Mouse (Mus musculus): ENCODE data around the gene Ppm1b.

Ppm1b gene

DNA sequence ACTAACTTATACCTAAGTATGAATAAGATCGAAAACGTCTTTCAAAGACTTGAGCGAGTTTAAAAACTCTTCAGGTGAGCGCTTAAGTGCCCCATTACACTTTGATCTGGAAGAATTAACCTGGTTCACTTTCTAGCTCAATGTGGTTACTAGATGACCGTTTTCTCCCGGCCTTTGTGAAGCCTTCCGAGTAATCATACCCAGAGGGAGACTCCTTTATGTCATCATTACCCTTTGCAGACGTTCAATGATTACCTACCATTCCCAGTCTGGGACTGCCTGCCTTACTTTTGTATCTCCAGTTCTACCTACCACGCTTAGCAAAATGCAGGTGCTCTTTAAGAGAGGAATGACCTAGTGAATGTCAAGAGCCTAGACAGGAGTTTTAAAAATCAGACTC lies at the start of gene Ppm1b:
Gene Ppm1b (plus strand): TSS at position 301 of the 400 bp plus-strand sequence.
- 32% methylated on average over 9 of the region's 9 CpGs for WGBS

DNA sequence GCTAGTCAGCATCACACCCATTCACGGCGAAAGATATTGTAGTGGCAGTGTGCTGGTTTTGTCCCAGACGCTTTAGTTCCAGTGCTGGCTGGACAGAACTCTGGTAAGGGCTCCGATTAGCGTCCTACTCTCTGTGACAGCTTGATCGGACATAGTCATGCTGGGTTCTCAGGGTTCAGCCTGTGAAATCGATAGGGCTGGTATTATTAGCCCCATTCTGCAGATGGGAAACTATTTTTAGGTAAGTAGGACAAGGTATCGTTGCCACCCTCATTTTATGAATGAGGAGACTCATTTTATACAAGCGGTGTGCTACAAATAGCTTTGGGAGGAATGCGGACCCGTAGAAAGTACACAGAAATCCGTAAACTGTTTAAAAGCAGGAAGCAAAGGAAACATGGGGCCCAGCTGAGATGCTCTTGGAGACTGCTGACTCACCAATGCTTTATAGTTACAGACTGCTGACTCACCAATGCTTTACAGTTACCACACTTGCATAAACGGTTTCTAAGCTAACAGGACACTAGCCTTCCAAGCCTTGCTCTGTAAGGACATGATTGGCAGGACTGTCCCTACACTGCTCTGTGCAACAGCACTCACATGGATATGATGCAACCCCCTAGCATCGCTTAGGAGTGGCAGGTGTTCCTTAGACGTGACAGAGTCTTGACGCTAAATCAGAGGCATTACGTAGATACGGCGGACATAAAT lies 34.7 kb upstream of the Ppm1b start:
- 66% methylated on average over 19 of the region's 19 CpGs for WGBS

DNA sequence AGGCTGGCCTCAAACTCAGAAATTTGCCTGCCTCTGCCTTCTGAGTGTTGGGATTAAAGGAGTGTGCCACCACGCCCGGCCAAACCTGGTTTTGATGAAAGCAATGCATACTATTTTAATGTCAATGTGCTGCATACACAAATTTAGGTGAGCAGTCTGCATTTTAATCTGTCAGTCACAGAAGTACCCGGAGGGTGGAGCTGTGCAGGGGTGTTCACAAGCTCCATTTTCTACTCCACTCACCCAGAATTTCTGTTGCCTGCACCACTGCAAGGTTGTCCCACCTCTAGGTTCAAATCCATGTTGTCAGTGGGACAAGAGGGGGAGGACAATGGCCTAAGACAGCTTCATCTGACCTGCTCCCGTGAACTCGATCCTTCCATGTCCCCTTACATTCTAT lies 31.8 kb upstream of the Ppm1b start:
- WGBS, result 91% methylated on average over 5 of the region's 5 CpGs

DNA sequence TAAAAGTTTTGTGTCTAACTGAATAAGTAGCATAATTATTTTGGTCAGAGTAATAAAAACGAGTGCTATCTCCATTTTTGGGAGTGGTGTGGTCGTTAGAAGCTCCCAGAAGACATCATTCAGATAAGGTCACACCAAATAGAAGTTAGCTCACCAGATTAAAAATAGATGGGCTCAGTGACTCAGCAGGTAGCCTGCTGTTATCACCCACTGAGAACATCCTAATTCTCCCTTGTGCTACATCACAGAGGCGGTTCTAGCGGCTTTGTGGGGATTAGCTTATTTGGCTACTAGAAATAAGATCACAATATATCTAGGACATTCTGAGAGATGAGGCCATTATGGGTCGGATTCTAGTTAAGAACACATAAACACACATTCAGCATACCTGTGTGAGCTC lies 30.3 kb upstream of the Ppm1b start:
- 46% methylated on average over 5 of the region's 5 CpGs for WGBS

DNA sequence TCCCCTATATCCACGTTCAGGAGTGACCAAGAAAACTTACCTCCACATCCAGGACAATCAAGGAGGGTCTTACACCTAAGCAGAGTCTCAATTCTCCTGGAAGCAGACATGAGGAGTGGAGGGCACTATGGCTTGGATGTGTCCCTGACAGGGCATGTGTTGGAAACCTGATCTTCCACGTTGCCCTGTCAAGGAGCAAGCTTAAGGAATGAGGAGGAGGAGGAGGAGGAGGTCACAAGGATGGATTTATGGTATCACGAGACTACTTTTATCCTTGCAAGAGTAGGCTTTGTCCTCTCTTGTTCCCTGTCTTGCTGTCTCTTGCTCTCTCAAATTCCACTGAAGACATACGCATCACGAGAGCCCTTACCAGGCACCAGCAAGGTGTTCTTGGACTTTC lies 29.0 kb upstream of the Ppm1b start:
- WGBS, result 88% methylated on average over 5 of the region's 5 CpGs

DNA sequence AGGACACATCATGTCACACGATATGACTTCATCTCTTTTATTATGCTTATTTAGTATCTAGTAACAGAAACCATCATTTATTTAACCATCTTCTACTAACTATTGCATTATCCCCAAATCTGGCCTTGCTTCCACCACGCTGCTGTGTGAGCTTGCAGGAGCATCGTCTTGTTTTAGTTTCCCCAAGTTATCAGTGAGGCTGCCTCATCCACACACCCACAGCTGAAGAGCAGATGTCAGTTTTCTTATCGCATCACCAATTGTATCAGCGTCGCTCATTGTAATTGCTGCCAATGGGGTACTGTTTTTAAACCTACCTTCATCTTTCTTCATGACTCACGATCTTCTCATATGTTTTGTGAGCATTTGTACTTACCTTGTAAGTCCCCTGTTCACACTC lies 23.6 kb upstream of the Ppm1b start:
- 84% methylated on average over 7 of the region's 7 CpGs for WGBS

DNA sequence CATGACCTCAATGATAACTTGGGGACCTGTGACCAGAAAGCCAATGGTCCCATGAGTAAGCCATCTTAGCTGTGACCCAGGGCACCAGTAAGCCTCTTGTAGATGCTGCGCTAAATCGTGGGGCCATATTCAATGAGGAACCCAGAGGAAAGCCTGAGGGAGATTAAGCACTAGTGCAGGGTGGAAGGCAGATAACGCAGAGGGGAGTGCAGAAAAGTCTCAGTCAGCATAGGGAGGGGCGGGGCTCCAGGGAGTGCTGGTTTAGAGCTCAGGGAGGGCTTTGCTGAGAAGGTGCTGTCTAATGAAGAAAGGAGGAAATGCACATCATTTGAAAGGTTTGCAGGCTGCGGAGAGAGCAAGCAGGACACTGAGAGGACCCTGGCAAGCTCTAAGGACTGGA lies 22.6 kb upstream of the Ppm1b start:
- WGBS, result 81% methylated on average over 5 of the region's 5 CpGs

DNA sequence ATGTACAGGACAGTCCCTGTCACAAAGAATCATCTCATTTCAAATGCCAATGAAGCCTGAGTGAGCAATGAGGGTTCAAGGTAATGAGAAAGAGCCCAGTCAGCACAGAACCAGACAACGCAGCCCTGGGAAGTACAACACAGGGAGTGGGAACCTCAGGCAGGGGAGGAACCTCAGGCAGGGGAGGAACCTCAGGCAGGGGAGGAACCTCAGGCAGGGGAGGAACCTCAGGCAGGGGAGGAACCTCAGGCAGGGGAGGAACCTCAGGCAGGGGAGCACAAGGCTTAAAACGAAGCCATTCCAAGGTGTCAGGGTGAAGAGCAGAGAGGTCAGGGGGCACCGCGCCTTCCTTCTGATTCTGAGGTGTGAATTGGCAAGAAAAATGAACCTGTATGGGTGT lies 20.9 kb upstream of the Ppm1b start:
- WGBS, result 61% methylated on average over 4 of the region's 4 CpGs

DNA sequence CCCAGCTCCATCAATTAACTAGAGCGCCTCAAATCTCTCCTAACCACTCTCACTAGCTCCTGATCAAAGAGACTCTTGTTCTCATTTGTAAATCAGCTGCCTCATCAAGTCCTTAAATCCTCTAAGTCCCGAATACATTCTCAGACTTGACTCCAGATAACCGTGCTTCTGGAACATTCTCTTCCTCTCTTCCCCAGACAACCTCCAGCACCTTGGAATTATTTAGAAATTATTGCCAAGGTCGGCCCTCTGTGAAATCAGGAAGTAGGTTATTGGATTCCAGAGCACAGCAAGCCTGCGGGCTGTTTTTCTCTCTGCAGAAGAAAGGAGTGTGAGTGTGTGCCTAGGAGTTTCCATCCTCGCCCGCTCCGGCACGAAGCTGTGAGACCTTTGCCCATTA lies 20.2 kb upstream of the Ppm1b start:
- WGBS, result 52% methylated on average over 9 of the region's 9 CpGs

DNA sequence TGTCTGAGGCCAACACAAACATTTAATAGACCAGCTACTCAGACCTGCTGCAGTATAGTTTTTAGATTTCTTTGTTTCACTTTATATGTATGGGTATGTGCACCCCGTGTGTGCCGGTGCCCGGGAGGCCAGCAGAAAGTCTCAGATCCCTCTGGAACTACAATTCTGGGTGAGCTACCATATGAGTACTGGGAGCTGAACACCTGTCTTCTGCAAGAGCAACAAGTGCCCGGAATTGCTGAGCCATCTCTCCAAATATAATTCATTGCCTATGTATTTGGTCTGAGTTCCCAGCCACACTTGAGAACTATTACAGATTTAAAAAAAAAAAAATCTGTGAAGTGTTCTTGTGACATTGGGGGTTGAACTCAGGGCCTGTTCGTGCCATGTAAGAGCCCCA lies 19.7 kb upstream of the Ppm1b start:
- 90% methylated on average over 5 of the region's 5 CpGs for WGBS

DNA sequence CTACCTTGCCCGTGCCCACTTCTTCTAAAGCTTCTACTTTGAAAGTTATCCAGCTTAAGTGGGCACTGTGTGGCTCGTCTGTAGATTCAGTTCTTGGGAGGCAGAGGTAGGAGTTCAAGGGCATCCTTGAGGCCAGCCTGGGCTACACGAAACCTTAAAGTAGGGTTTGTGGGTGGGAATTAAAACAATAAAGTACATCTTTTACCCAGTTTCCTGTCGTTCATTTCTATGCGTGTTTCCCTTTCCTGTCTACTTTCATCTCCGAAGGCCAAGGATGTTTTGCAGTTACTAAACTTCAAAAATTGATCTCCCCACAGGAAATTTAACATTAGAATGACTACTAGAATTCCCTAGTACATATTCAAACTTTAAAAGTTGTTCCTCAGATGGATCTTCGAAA lies 19.3 kb upstream of the Ppm1b start:
- 85% methylated on average over 7 of the region's 7 CpGs for WGBS

DNA sequence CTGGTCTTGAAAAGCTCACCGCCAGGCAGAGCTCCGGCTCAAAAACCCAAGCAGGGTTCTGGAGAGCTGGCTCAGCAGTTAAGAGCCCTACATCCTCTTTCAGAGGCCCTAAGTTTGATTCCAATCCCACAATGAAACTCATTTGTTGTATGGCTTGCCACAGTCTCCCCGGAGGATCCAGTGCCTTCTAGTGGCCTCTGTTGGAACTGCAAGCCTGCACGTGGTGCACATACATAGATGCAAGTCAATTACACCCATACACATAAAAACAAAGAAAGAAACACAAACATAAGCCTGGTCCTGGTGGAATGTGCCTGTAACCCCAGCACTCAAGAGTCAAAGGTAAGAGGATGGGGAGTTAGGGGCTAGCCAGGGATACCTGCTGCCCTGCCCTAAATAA lies 18.3 kb upstream of the Ppm1b start:
- 97% methylated on average over 4 of the region's 4 CpGs for WGBS

DNA sequence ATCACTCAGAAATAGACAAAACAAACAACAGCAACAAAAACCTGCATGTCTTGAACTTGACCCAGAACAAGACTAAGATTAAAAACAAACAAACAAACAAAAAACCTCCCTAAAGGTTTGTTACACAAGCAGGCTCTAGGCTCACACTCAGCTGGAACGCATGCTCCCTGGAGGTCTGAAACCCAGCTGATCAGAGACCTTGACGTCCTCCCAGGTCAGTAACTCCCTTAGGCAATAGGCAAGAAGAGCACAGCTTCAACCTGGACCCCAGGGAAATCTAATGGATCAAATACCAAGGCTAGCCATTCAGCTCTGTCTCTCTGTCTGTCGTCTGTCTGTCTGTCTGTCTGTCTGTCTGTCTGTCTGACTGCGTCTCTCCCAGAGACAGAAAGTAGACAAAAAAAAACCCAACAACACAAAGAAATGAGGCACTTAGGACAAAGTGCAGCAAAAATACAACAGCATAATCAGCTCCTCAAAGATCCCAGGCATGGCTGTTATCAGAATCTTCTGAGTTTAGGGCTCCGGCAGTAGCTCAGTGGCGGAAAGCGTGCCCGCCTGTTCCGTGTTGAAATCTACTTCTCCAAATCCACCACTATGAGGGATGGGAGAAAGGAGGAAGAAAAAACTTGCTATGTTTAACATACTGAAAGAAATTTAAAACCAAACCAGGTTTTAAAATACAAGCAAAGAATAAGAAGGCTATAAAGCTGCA lies 16.4 kb upstream of the Ppm1b start:
- WGBS, result 79% methylated on average over 9 of the region's 9 CpGs

DNA sequence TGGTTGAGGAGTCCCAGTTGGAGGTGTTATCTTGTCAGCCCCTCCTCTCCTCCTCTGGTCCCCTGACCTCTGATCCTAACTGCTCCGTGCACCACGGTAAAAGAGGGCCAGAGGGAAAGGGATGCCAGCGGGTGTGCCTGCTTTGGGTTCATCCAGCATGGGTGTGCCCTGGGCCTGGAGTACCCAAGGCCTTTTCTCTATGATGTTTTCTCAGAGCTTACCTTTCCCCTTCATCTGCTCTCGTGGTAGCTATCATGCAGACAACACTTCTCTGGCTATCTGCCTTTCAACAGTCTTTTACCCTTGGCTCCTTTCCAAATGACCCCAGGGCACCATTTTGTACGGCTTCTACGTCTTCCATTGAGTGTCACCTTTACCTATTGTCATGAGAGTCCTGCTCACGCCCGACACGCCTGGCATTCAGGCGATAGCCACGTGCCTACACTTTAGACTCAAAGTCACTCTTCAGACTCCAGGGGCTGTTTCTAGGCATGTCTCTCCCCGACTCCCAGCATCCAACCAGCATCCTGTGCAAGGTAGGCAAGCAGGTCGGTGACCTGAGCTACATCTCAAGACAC lies 15.2 kb upstream of the Ppm1b start:
- WGBS, result 92% methylated on average over 13 of the region's 13 CpGs

DNA sequence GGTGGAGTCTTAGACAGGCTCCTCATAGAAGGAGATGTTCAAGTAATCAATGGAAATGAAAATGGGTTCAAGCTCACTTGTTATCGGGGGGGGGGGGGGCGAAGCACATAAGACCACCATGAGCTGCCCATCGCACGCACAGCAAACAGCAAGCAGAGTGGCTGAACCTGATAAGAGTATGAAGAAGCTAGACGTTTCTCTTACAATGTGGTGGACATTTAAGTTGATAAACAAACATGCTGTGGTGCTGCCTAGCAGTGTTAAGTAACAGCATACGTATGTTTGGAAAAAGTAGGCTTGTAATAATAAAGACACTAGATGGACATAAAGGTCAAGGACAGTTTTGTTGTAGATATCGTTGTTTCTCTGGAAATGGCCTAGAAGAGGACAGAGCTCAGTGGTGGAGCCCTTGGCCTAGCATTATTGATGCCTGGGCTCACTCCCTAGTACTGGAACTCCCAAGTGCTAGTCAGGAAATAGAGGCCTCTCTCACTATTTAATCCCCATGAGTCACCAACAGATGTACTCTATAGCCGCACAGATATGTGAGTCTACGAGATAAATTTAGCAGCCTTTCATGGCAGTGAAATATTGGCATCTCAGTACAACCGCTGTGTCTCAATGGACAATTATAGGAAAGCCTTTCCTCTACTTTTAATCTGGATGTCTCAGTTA lies 14.0 kb upstream of the Ppm1b start:
- 71% methylated on average over 10 of the region's 10 CpGs for WGBS

DNA sequence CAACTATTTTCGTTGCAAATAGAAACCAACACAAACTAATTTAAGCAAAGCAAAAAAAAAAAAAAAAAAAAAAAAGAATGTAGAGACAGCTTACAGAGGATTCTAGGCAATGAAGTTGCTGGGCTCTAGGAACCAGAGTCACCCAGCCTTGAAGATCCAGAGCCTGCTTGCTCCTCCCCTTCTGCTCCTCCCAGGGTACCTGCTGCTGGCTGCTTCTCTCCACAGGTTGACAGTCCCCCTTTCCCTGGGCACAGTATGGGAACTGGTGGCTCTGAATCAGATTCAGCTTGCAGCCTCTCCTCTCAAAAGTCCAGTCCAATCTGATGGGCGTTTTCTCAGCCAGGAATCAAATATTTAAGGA lies 13.5 kb upstream of the Ppm1b start:
- 55% methylated on average over 2 of the region's 2 CpGs for WGBS

DNA sequence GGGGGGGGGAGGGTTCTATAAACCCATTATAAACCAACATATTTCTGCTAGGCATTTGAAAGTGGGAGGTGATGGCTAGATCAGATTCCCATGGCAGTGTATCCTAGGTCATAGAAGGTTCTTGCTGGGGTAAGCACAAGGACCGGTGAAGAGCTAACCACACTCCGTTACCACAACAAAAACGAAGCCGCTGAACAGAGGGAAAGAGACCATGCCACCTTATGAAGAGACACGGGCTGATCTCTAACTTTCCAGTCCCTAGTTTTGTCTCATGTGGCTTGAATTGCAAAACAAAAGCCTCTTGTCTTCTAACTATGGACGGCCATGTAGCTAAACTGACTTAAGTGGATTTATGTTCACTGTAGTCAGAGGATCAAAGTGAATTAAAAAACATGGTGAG lies 12.2 kb upstream of the Ppm1b start:
- 87% methylated on average over 6 of the region's 6 CpGs for WGBS

DNA sequence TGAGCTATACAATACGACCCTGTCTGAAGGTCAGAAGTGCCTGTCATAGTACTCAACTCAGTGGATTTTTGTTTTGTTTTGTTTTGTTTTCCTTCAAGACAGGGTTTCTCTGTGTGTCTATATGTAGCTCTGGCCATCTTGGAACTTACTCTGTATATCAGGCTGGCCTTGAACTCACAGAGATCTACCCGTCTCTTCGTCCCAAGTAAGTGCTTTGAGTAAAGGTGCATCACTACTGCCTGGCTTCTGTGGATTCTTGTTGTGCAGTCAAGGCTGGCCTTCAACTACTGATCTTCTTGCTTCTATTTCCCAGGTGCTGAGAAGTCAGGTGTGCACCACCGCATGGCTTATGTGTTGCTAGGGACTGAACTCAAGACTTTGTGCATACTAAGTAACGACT lies 4.0 kb upstream of the Ppm1b start:
- WGBS, result 96% methylated on average over 5 of the region's 5 CpGs

DNA sequence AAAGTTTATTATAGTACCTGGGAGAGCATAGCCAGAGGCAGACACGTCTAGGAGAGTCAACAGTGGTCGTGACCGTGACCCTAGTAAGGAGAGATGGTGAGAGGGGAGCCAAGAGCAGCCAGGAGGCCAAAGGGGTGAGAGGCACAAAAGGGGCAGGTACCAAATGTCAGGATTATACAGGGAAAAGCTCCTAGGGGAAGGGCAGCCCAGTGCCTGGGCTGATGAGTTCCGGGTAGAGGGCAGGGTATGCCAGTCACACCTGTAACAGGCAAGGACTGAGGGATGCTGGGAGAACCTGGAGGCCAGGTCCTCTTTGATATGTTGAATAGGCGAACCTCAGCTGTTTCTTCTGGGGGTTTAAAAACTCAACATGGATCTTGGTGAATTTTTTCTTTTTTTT lies 2.8 kb upstream of the Ppm1b start:
- WGBS, result 90% methylated on average over 5 of the region's 5 CpGs

DNA sequence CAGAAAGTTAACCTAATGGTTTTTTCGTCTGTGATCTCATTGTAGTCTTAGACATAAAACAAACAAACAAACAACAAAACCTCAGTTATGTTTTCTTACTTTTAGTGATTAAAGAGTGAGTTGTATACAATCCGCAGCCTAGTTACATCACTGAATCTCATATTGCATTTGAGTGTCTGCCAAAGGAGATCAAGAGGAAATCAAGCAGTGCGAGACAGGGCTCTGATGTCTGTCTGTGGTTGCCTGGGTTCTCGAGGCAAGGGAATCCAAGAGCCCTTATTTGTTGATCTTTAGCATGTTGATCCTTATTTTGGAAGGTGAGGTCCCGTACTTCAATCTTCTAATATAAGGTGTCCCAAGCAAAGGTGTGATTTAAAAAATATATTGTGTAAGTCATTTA lies 1.7 kb upstream of the Ppm1b start:
- WGBS, result 80% methylated on average over 5 of the region's 5 CpGs

DNA sequence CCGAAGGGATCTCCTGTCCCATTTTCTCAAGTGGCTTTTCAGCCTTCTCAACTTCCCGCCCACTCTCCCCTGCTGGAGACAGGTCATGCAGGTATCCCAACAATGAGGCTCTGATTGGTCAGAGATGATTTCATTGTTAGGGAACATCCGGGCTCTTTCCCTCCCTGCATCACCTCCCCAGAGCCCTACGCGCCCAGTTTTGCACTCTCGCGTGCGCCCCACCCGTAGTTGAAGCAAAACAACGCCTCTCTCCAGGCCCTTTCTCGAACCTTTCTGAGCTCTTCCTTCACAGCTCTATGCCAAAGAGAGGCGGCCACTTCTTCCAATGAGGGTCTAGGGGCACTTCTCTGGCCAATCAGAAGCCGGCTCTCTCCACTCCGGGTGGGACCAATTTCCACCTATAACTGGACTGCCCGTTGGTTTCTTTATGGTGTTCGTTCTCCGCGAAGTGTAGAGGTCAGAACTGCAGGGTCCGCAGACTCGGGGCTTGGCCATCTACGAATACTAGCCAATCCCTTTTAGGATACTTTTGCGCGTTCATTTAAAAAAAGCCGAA lies 468 bp downstream of the Ppm1b start:
- under 1% methylated on average over 24 of the region's 24 CpGs for WGBS

DNA sequence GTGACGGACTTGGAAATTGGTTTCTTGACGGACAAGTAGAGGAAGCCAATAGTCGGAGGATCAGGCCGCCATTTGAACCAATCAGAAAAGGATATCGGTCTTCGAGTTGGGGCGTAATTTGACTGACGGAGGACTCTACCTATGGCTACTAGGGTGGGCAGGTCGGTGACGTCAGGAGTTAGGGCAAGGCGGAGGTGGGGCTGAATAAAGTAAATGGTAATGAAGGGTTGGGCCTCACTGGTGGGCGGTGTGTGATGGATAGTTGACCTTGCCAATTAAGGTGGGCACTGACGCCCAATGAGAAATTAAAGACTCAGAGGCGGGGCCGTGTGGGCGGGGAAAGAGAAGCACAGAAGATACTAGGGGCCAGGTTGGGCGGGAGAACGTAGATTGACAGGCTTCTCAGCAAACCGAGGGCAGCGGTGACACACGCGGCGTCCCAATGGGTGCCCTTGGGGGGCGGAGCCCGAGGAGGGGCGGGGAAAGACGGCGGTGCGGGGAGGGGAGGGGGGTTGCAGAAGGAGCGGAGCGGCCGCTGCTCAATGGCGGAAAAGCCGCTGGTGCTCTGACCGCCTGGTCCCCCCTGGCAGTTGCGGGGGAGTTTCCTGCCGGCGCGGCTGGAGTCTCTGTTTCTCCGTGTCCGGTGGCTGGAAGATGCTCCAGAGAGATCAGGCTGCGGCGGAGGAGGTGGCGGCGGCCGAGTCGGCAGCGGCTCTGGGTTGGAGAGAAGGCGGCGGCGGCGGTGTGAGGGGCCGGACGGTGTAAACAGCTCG lies 1.1 kb downstream of the Ppm1b start:
- under 1% methylated on average over 54 of the region's 55 CpGs for WGBS
